Mouse (Mus musculus) stomach, embryonic 16.5 days (tissue): ENCODE measurements around the gene Lasp1. TPM values are rescaled to one million over a fixed set of nuclear protein-coding genes. Genes with fewer than 3 reads are reported as not detected.

Experiments used
- ATAC-seq: fragments of 200-750 bp; cut with Nextera tagmentation; 2 replicates; pipeline ENCODE4 v1.8.0; 2017; ENCODE audit warnings: moderate number of reproducible peaks, moderate TSS enrichment; ENCODE audit not compliant: insufficient read depth, low FRiP score
- H3K27ac ChIP-seq: fragments of 300-500 bp; sonication (generic); 2 replicates; pipeline ENCODE4 v1.5.1; 2014; ENCODE audit warnings: low read length
- H3K27me3 ChIP-seq: fragments of 300-500 bp; sonication (generic); 2 replicates; pipeline ENCODE4 v1.6.1; 2014; ENCODE audit warnings: low read length, control low read depth, mixed read lengths; ENCODE audit not compliant: control insufficient read depth, insufficient read depth
- H3K36me3 ChIP-seq: fragments of 300-500 bp; sonication (generic); 2 replicates; pipeline ENCODE4 v1.6.1; 2014; ENCODE audit warnings: low read length; ENCODE audit not compliant: control insufficient read depth, insufficient read depth
- H3K4me1 ChIP-seq: fragments of 300-500 bp; sonication (generic); 2 replicates; pipeline ENCODE4 v1.6.1; 2014; ENCODE audit warnings: low read length, control low read depth, mixed read lengths; ENCODE audit not compliant: control insufficient read depth, insufficient read depth
- H3K4me2 ChIP-seq: fragments of 300-500 bp; sonication (generic); 2 replicates; pipeline ENCODE4 v1.6.1; 2014; ENCODE audit warnings: low read depth, low read length, mixed read lengths
- H3K4me3 ChIP-seq: fragments of 300-500 bp; sonication (generic); replicated peaks from 2 replicates; pipeline ENCODE4 v1.5.1; 2014; ENCODE audit warnings: mild to moderate bottlenecking, low read length
- H3K9ac ChIP-seq: fragments of 300-500 bp; sonication (generic); 2 replicates; pipeline ENCODE4 v1.6.1; 2014; ENCODE audit warnings: low read length
- H3K9me3 ChIP-seq: fragments of 300-500 bp; sonication (generic); replicated peaks from 2 replicates; pipeline ENCODE4 v1.6.1; 2016; ENCODE audit warnings: low read length, control low read depth; ENCODE audit not compliant: control insufficient read depth
- WGBS: fragments of 180-500 bp; shearing (Covaris S2); extraction: QIAGEN DNeasy Blood & Tissue Kit; methylation state at CpG from one replicate; pipeline ENCODE4 v1.1.7; 2014; 5-methylcytosine and 5-hydroxymethylcytosine counted together
- polyA plus RNA-seq: library from polyadenylated mRNA; unstranded; fragments of >200 nt; fragmentation: Nextera tagmentation; extraction: Ambion mirVana; gene quantifications from 2 replicates; pipeline ENCODE4 v1.2.1, GENCODE M21; 2015

Lasp1 gene
- polyA plus RNA-seq, 1 experiment from 2014 or later = 130 TPM

- Histone ChIP-seq H3K9ac (peak overlapping the region; percentile 29; the same call in 1 of the 2 replicates), H3K27me3 (no peaks in the 10 kb centered on the region), H3K4me2 (no peak overlapping the region), H3K4me3 (no peak overlapping the region), H3K36me3 (no peaks in the 10 kb centered on the region), H3K9me3 (no peaks in the 10 kb centered on the region), H3K4me1 (peaks cover 86% of the 10 kb centered on the region), H3K27ac (peak overlapping the region; percentile 61)
- no peak for ATAC-seq
- WGBS = 48% methylated on average over 3 of the region's 3 CpGs
Observed at GRCm38 (mm10) chr11:97812491-97812921, 13.7 kb downstream of the Lasp1 start.

GRCm38 (mm10) chr11:97813085-97813484 is 14.3 kb downstream of the Lasp1 start:
- Histone ChIP-seq H3K4me2 (no peak overlapping the region), H3K4me1 (peaks cover 86% of the 10 kb centered on the region), H3K36me3 (no peaks in the 10 kb centered on the region), H3K9ac (no peak overlapping the region; the same call in 1 of the 2 replicates), H3K4me3 (no peak overlapping the region), H3K27ac (peak overlapping the region; percentile 61), H3K27me3 (no peaks in the 10 kb centered on the region), H3K9me3 (no peaks in the 10 kb centered on the region)
- WGBS = 42% methylated on average over 7 of the region's 7 CpGs
- ATAC-seq = peak; percentile 57

- 58% methylated on average over 17 of the region's 17 CpGs for WGBS
- peak overlapping the region; percentile 32; the same call in 1 of the 2 replicates for H3K9ac ChIP-seq
- no peaks in the 10 kb centered on the region for H3K27me3 ChIP-seq
- no peaks in the 10 kb centered on the region for H3K9me3 ChIP-seq
- peaks cover 86% of the 10 kb centered on the region for H3K4me1 ChIP-seq
- peak overlapping the region; percentile 61 for H3K27ac ChIP-seq
- ATAC-seq = no peak
- H3K4me2 ChIP-seq = no peak overlapping the region
- H3K4me3 ChIP-seq = no peak overlapping the region
- no peaks in the 10 kb centered on the region for H3K36me3 ChIP-seq
Observed at GRCm38 (mm10) chr11:97813746-97814515, 15.1 kb downstream of the Lasp1 start.

GRCm38 (mm10) chr11:97815736-97816135 is 16.9 kb downstream of the Lasp1 start:
- Histone ChIP-seq H3K9me3 (no peaks in the 10 kb centered on the region), H3K36me3 (no peaks in the 10 kb centered on the region), H3K27ac (peak overlapping the region; percentile 78), H3K9ac (peak overlapping the region; percentile 27; the same call in 1 of the 2 replicates), H3K4me1 (peaks cover 77% of the 10 kb centered on the region), H3K4me2 (no peak overlapping the region; the same call in 1 of the 2 replicates), H3K4me3 (no peak overlapping the region), H3K27me3 (no peaks in the 10 kb centered on the region)
- no peak for ATAC-seq
- 67% methylated on average over 11 of the region's 11 CpGs for WGBS

GRCm38 (mm10) chr11:97816176-97816575 is 17.4 kb downstream of the Lasp1 start:
- H3K27me3 ChIP-seq = no peaks in the 10 kb centered on the region
- no peaks in the 10 kb centered on the region for H3K36me3 ChIP-seq
- no peaks in the 10 kb centered on the region for H3K9me3 ChIP-seq
- ATAC-seq = no peak
- H3K4me2 ChIP-seq = no peak overlapping the region
- 0 out of 2 replicates have a peak overlapping the region, but pooled peaks have one; percentile 27 for H3K9ac ChIP-seq
- 57% methylated on average over 5 of the region's 5 CpGs for WGBS
- peaks cover 77% of the 10 kb centered on the region for H3K4me1 ChIP-seq
- no peak overlapping the region for H3K4me3 ChIP-seq
- H3K27ac ChIP-seq = peak overlapping the region; percentile 78

- Histone ChIP-seq H3K4me2 (0 out of 2 replicates have a peak overlapping the region, but pooled peaks have one; percentile 6), H3K27ac (peak overlapping the region; percentile 78), H3K4me1 (peaks cover 76% of the 10 kb centered on the region), H3K9me3 (no peaks in the 10 kb centered on the region), H3K27me3 (no peaks in the 10 kb centered on the region), H3K36me3 (no peaks in the 10 kb centered on the region), H3K4me3 (no peak overlapping the region), H3K9ac (0 out of 2 replicates have a peak overlapping the region, but pooled peaks have one; percentile 46)
- ATAC-seq = no peak
- 40% methylated on average over 9 of the region's 9 CpGs for WGBS
Observed at GRCm38 (mm10) chr11:97816916-97817315, 18.1 kb downstream of the Lasp1 start.

GRCm38 (mm10) chr11:97817379-97817778 is 18.6 kb downstream of the Lasp1 start:
- H3K27me3 ChIP-seq = no peaks in the 10 kb centered on the region
- H3K36me3 ChIP-seq = no peaks in the 10 kb centered on the region
- 0 out of 2 replicates have a peak overlapping the region, but pooled peaks have one; percentile 6 for H3K4me2 ChIP-seq
- ATAC-seq = peak; percentile 31; the same call in 1 of the 2 replicates
- 28% methylated on average over 5 of the region's 5 CpGs for WGBS
- peaks cover 72% of the 10 kb centered on the region for H3K4me1 ChIP-seq
- H3K9me3 ChIP-seq = no peaks in the 10 kb centered on the region
- H3K4me3 ChIP-seq = no peak overlapping the region
- no peak overlapping the region for H3K9ac ChIP-seq
- peak overlapping the region; percentile 78 for H3K27ac ChIP-seq

- WGBS = 52% methylated on average over 6 of the region's 6 CpGs
- no peak overlapping the region for H3K4me3 ChIP-seq
- H3K4me1 ChIP-seq = peaks cover 65% of the 10 kb centered on the region
- H3K27ac ChIP-seq = peak overlapping the region; percentile 78
- H3K27me3 ChIP-seq = no peaks in the 10 kb centered on the region
- no peaks in the 10 kb centered on the region for H3K9me3 ChIP-seq
- no peak overlapping the region for H3K4me2 ChIP-seq
- no peak for ATAC-seq
- H3K9ac ChIP-seq = no peak overlapping the region; the same call in 1 of the 2 replicates
- H3K36me3 ChIP-seq = peaks cover 5% of the 10 kb centered on the region; the same call in 1 of the 2 replicates
Observed at GRCm38 (mm10) chr11:97818003-97818402, 19.2 kb downstream of the Lasp1 start.

GRCm38 (mm10) chr11:97818571-97818970 is 19.8 kb downstream of the Lasp1 start:
- Histone ChIP-seq H3K4me1 (peaks cover 60% of the 10 kb centered on the region), H3K9ac (peak overlapping the region; percentile 48; the same call in 1 of the 2 replicates), H3K36me3 (peaks cover 6% of the 10 kb centered on the region; the same call in 1 of the 2 replicates)

More at GRCm38 (mm10) chr11:97818571-97818970, 19.8 kb downstream of the Lasp1 start:
- ATAC-seq = no peak; the same call in 1 of the 2 replicates
- Histone ChIP-seq H3K27me3 (no peaks in the 10 kb centered on the region), H3K27ac (peak overlapping the region; percentile 78), H3K4me2 (no peak overlapping the region), H3K4me3 (no peak overlapping the region), H3K9me3 (no peaks in the 10 kb centered on the region)
- WGBS = 20% methylated on average over 4 of the region's 4 CpGs
